ENCODE assay signal across 22 mouse cellular contexts in genomic region chr7:89232499-89233145, GRCm38 (mm10).
DNase-seq lines count a peak whose midpoint lies in the region; ATAC-seq lines count a peak whose summit lies in the region.
"Had no signal": no experiment of that assay in that cellular context is flagged by ENCODE, and none has a peak within 500 bp of the region (broad histone marks: within the 10 kb centered on the region; RNA-seq: fewer than 3 reads in every experiment).

No protein-coding gene starts in this region.

- WGBS in heart, embryonic 11.5 days (ENCODE audit: insufficient replicate concordance) = 97% methylated on average over 3 of the region's 3 CpGs

- peaks cover 6% of the 10 kb centered on the region; the same call in 1 of the 2 replicates for H3K4me1 ChIP-seq in heart, embryonic 11.5 days (ENCODE audit: control insufficient read depth, insufficient read depth, low read length)
- H3K4me1 ChIP-seq: limb, embryonic 12.5 days; liver, embryonic 15.5 days; midbrain, embryonic 15.5 days had no signal

- peak; percentile 10 for DNase-seq in heart, adult 11 months
- DNase-seq in cerebellum, adult 18-20 months = peak; percentile 62 to 69
- DNase-seq in cerebellum, postnatal 36 days = peak; percentile 49 to 57
- DNase-seq in right cerebral cortex, postnatal 4 days = no peak
- no peak for DNase-seq in adrenal gland, postnatal 10 days
- DNase-seq: B cell, adult 2 months; gastrocnemius, postnatal 36 days; heart, postnatal 14 days; kidney, adult 8-10 months; right cerebral cortex, adult 18-20 months; thymus, adult 2 months had no signal

- no peak overlapping the region for H3K4me2 ChIP-seq in heart, embryonic 11.5 days
- H3K4me2 ChIP-seq: limb, embryonic 12.5 days; liver, embryonic 15.5 days; midbrain, embryonic 15.5 days had no signal

- no peak overlapping the region for H3K27ac ChIP-seq in heart, embryonic 11.5 days (ENCODE audit: low read depth, low read length)
- H3K27ac ChIP-seq: heart, embryonic 10.5 days; hindbrain, postnatal 0 days; limb, embryonic 12.5 days; liver, embryonic 15.5 days; midbrain, embryonic 15.5 days had no signal

- no peaks in the 10 kb centered on the region for H3K27me3 ChIP-seq in heart, embryonic 11.5 days (ENCODE audit: control insufficient read depth, insufficient read depth, low read length)
- H3K27me3 ChIP-seq: limb, embryonic 12.5 days; liver, embryonic 15.5 days; megakaryocyte, embryonic 14.5 days; midbrain, embryonic 15.5 days had no signal

- no peaks in the 10 kb centered on the region for H3K9me3 ChIP-seq in heart, embryonic 11.5 days (replicated peaks; ENCODE audit: control insufficient read depth, low read length)
- H3K9me3 ChIP-seq: heart, embryonic 10.5 days; limb, embryonic 12.5 days; liver, embryonic 15.5 days; megakaryocyte, embryonic 14.5 days; midbrain, embryonic 15.5 days had no signal

- no peak overlapping the region for H3K4me3 ChIP-seq in heart, embryonic 11.5 days (ENCODE audit: low read depth, low read length)
- H3K4me3 ChIP-seq: erythroblast, embryonic 14.5 days; heart, embryonic 10.5 days; layer of hippocampus, adult 2 months; limb, embryonic 12.5 days; liver, embryonic 15.5 days; megakaryocyte, embryonic 14.5 days; midbrain, embryonic 15.5 days had no signal

- no peaks in the 10 kb centered on the region for H3K36me3 ChIP-seq in heart, embryonic 11.5 days (ENCODE audit: control insufficient read depth, insufficient read depth, low read length)
- H3K36me3 ChIP-seq: heart, embryonic 10.5 days; limb, embryonic 12.5 days; midbrain, embryonic 15.5 days had no signal

- no peak for ATAC-seq in heart, embryonic 11.5 days (replicated peaks; ENCODE audit: insufficient number of reproducible peaks, low FRiP score, low TSS enrichment)
- ATAC-seq in CD4-positive, CD25-positive, alpha-beta regulatory T cell, adult 4 months = peak; percentile 84
- ATAC-seq: hindbrain, postnatal 0 days; lung, postnatal 0 days; midbrain, embryonic 15.5 days had no signal

- H3K9ac ChIP-seq in heart, embryonic 11.5 days (ENCODE audit: low read depth, low read length) = no peak overlapping the region
- H3K9ac ChIP-seq: limb, embryonic 12.5 days; liver, embryonic 15.5 days; midbrain, embryonic 15.5 days had no signal

Comparison
In these comparisons a context has a peak if more than half of its experiments do, and no peak if none do; other contexts are left out.
1. DNase-seq: peak in heart, adult 11 months (single experiment), cerebellum, adult 18-20 months (2 of 2) and cerebellum, postnatal 36 days (2 of 2); none in right cerebral cortex, postnatal 4 days (single experiment) and adrenal gland, postnatal 10 days (single experiment).